Mouse (Mus musculus) gastrocnemius, postnatal 10 days (tissue): ENCODE measurements around the gene Zfp367. TPM values are rescaled to one million over a fixed set of nuclear protein-coding genes. Genes with fewer than 3 reads are reported as not detected.

Experiments
- DNase-seq: peaks from one replicate; pipeline ENCODE4 v3.0.0; 2021; ENCODE audit warnings: mixed read lengths
- long read RNA-seq, 2 experiments: library from polyadenylated mRNA; stranded (forward); transcript quantifications; one replicate each; pipeline ENCODE4 v2.0.0; 2021
- total RNA-seq, 2 experiments: library from RNA; stranded (reverse); gene quantifications; 2 replicates each; pipeline ENCODE4 v1.2.3; 2021

Zfp367 gene
- 10 to 100 TPM in 1 of 2 experiments, 1 to 10 TPM in 1; 9.8 to 12.5 TPM for total RNA-seq
- long read RNA-seq, experiment 1, transcript Zfp367-204 (5 exons, 641 nt), result major isoform, 5 of 13 reads
- long read RNA-seq, experiment 1, partial matches to known transcripts, result 0 of 13 reads
- long read RNA-seq, experiment 1, other reads (novel, unspliced or antisense), result 4 of 13 reads
- long read RNA-seq, experiment 2, partial matches to known transcripts, result 0 of 7 reads
- long read RNA-seq, experiment 2, other reads (novel, unspliced or antisense), result 1 of 7 reads

GRCm38 (mm10) chr13:64153083-64153682, at the start of gene Zfp367:
Gene Zfp367 (minus strand): TSS chr13:64153202.
- DNase-seq, result peak; percentile 95

GRCm38 (mm10) chr13:64200911-64201310, 47.9 kb upstream of the Zfp367 start:
- DNase-seq, result no peak

- no peak for DNase-seq
Observed at GRCm38 (mm10) chr13:64198310-64198709, 45.3 kb upstream of the Zfp367 start.

GRCm38 (mm10) chr13:64197899-64198298, 44.9 kb upstream of the Zfp367 start:
- no peak for DNase-seq

- no peak for DNase-seq
Observed at GRCm38 (mm10) chr13:64187065-64187464, 34.1 kb upstream of the Zfp367 start.

GRCm38 (mm10) chr13:64186516-64186915, 33.5 kb upstream of the Zfp367 start:
- no peak for DNase-seq

GRCm38 (mm10) chr13:64185586-64185985, 32.6 kb upstream of the Zfp367 start:
- no peak for DNase-seq

- DNase-seq, result no peak
Observed at GRCm38 (mm10) chr13:64185176-64185575, 32.2 kb upstream of the Zfp367 start.

GRCm38 (mm10) chr13:64184361-64184760, 31.4 kb upstream of the Zfp367 start:
- DNase-seq, result no peak

- DNase-seq, result no peak
Observed at GRCm38 (mm10) chr13:64183583-64183982, 30.6 kb upstream of the Zfp367 start.

- no peak for DNase-seq
Observed at GRCm38 (mm10) chr13:64182091-64182490, 29.1 kb upstream of the Zfp367 start.

- peak; percentile 52 for DNase-seq
Observed at GRCm38 (mm10) chr13:64180888-64181287, 27.9 kb upstream of the Zfp367 start.

GRCm38 (mm10) chr13:64180300-64180699, 27.3 kb upstream of the Zfp367 start:
- DNase-seq, result no peak

GRCm38 (mm10) chr13:64178746-64179652, 26.0 kb upstream of the Zfp367 start:
- no peak for DNase-seq

- DNase-seq, result no peak
Observed at GRCm38 (mm10) chr13:64178000-64178399, 25.0 kb upstream of the Zfp367 start.

GRCm38 (mm10) chr13:64169746-64170145, 16.7 kb upstream of the Zfp367 start:
- no peak for DNase-seq

- DNase-seq, result no peak
Observed at GRCm38 (mm10) chr13:64163147-64163715, 10.2 kb upstream of the Zfp367 start.

- DNase-seq, result peak; percentile 19
Observed at GRCm38 (mm10) chr13:64162626-64163025, 9.6 kb upstream of the Zfp367 start.

- DNase-seq, result no peak
Observed at GRCm38 (mm10) chr13:64161916-64162611, 9.1 kb upstream of the Zfp367 start.

GRCm38 (mm10) chr13:64161548-64161915, 8.5 kb upstream of the Zfp367 start, which contains the start of gene Habp4:
Gene Habp4 (plus strand): TSS chr13:64161824.
- DNase-seq, result peak; percentile 96

- no peak for DNase-seq
Observed at GRCm38 (mm10) chr13:64156966-64157365, 4.0 kb upstream of the Zfp367 start.

- DNase-seq, result no peak
Observed at GRCm38 (mm10) chr13:64155171-64155571, 2.2 kb upstream of the Zfp367 start.
